Comparison of ENCODE assay signal across 19 mouse cellular contexts in the genomic region with DNA sequence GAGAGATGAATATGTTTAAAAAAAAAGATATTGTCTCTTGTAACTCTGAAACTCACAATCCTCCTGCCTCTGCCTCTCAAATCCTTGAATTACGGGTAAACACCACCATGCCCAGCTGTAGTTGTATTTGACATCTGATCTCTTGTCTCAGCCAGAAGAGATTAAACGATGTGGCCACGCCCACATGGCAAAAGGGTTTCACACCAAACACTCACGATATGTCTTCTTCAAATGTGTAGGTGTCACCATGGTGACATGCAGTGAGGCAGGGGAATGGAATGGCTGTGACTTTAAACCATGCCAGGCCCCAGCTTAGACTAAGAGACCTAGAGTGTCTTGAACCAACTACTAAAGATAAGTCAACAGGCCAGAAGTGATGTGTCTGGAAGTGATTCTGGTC. TPM values are rescaled to one million over a fixed set of nuclear protein-coding genes. Genes with fewer than 3 reads are reported as not detected.
A peak's percentile ranks its signal among the peaks of the same experiment; 100 is the strongest.
DNase-seq lines count a peak whose midpoint lies in the region; ATAC-seq and TF ChIP-seq lines count a peak whose summit lies in the region.
"Had no signal": no experiment of that assay in that cellular context is flagged by ENCODE, and none has a peak within 500 bp of the region (broad histone marks: within the 10 kb centered on the region; RNA-seq: fewer than 3 reads in every experiment).

No protein-coding gene starts in this region.

- DNase-seq in 3T3-L1 (ENCODE audit: low read depth, low spot score): peak; percentile 52
- DNase-seq in naive thymus-derived CD4-positive, alpha-beta T cell, adult 2 months (ENCODE audit: low read depth): peak; percentile 58
- no peak for DNase-seq in right cerebral cortex, postnatal 36 days (ENCODE audit: low spot score in 2 of 2)
- no peak for DNase-seq in stomach, postnatal 0 days (ENCODE audit: low spot score)
- DNase-seq: adrenal gland, postnatal 14 days; cerebellum, adult 11-12 months; cerebellum, adult 9-10 months; cerebellum, postnatal 25 days; gastrocnemius, postnatal 10 days; heart, adult 2 months; heart, postnatal 14 days had no signal

- H3K27me3 ChIP-seq in stomach, postnatal 0 days (ENCODE audit: control insufficient read depth, insufficient read depth, low read length): no peaks in the 10 kb centered on the region
- H3K27me3 ChIP-seq in midbrain, embryonic 13.5 days: no peaks in the 10 kb centered on the region
- H3K27me3 ChIP-seq: embryonic facial prominence, embryonic 12.5 days; forebrain, embryonic 15.5 days; heart, embryonic 15.5 days had no signal

- H3K9ac ChIP-seq in stomach, postnatal 0 days (ENCODE audit: low read length): no peak overlapping the region
- no peak overlapping the region for H3K9ac ChIP-seq in midbrain, embryonic 13.5 days (replicated peaks)
- H3K9ac ChIP-seq: embryonic facial prominence, embryonic 12.5 days; forebrain, embryonic 15.5 days; heart, embryonic 15.5 days; hindbrain, embryonic 14.5 days had no signal

- 49% methylated on average over 4 of the region's 4 CpGs for WGBS in stomach, postnatal 0 days
- 53% methylated on average over 4 of the region's 4 CpGs for WGBS in midbrain, embryonic 13.5 days

- no peaks in the 10 kb centered on the region for H3K36me3 ChIP-seq in stomach, postnatal 0 days (ENCODE audit: control insufficient read depth, insufficient read depth, low read length)
- no peaks in the 10 kb centered on the region for H3K36me3 ChIP-seq in midbrain, embryonic 13.5 days
- H3K36me3 ChIP-seq: embryonic facial prominence, embryonic 12.5 days; forebrain, embryonic 15.5 days; heart, embryonic 15.5 days had no signal

- no peaks in the 10 kb centered on the region for H3K4me1 ChIP-seq in stomach, postnatal 0 days (replicated peaks; ENCODE audit: control insufficient read depth, insufficient read depth)
- 0 out of 2 replicates have a peak, but pooled peaks cover 3% of the 10 kb centered on the region for H3K4me1 ChIP-seq in midbrain, embryonic 13.5 days (replicated peaks)
- H3K4me1 ChIP-seq: embryonic facial prominence, embryonic 12.5 days had no signal

- no peak for TF ChIP-seq CTCF in stomach, postnatal 0 days (IDR thresholded peaks at IDR 0.05; ENCODE audit: low read depth)

- no peak for TF ChIP-seq EP300 in stomach, postnatal 0 days (optimal IDR thresholded peaks at IDR 0.05)

- no peaks in the 10 kb centered on the region for H3K9me3 ChIP-seq in stomach, postnatal 0 days (ENCODE audit: control insufficient read depth, low read length)
- no peaks in the 10 kb centered on the region for H3K9me3 ChIP-seq in midbrain, embryonic 13.5 days
- H3K9me3 ChIP-seq: embryonic facial prominence, embryonic 12.5 days; forebrain, embryonic 15.5 days; heart, embryonic 15.5 days had no signal

- H3K4me3 ChIP-seq in stomach, postnatal 0 days (ENCODE audit: low read depth, low read length): no peak overlapping the region
- no peak overlapping the region for H3K4me3 ChIP-seq in midbrain, embryonic 13.5 days (replicated peaks)
- H3K4me3 ChIP-seq: embryonic facial prominence, embryonic 12.5 days; forebrain, embryonic 15.5 days; heart, adult 2 months; heart, embryonic 15.5 days had no signal

- H3K27ac ChIP-seq in stomach, postnatal 0 days (replicated peaks): no peak overlapping the region
- no peak overlapping the region for H3K27ac ChIP-seq in midbrain, embryonic 13.5 days
- H3K27ac ChIP-seq: embryonic facial prominence, embryonic 12.5 days; forebrain, embryonic 15.5 days; heart, adult 2 months; heart, embryonic 15.5 days; hindbrain, embryonic 14.5 days had no signal

- no peak overlapping the region for H3K4me2 ChIP-seq in stomach, postnatal 0 days (replicated peaks; ENCODE audit: low read depth)
- H3K4me2 ChIP-seq in midbrain, embryonic 13.5 days (replicated peaks): no peak overlapping the region
- H3K4me2 ChIP-seq: embryonic facial prominence, embryonic 12.5 days; forebrain, embryonic 15.5 days; heart, embryonic 11.5 days; heart, embryonic 15.5 days; hindbrain, embryonic 14.5 days had no signal

- peak; percentile 78 for ATAC-seq in CD4-positive, CD25-positive, alpha-beta regulatory T cell, adult 4 months
- ATAC-seq in activated CD4-positive, CD25-positive, alpha-beta regulatory T cell, adult 4 months: peak; percentile 65
- ATAC-seq in stomach, postnatal 0 days (ENCODE audit: low FRiP score, low TSS enrichment): no peak
- no peak for ATAC-seq in midbrain, embryonic 13.5 days
- ATAC-seq: forebrain, embryonic 15.5 days had no signal

RNA-seq across cellular contexts. Expression of gene Ccdc69, which starts 11.0 kb away (rescaled TPM):
- 10 to 100 TPM; 68.2 to 80.6 TPM for polyA plus RNA-seq in CD4-positive, CD25-positive, alpha-beta regulatory T cell, adult 4 months (2017; shearing (Covaris generic))
- polyA plus RNA-seq in activated CD4-positive, CD25-positive, alpha-beta regulatory T cell, adult 4 months (2017; shearing (Covaris generic)): 10 to 100 TPM; 78.6 to 85.9 TPM
- polyA plus RNA-seq in stomach, postnatal 0 days (2015; fragmentation: Nextera tagmentation; extraction: Ambion mirVana): 5.1 and 5.4 TPM in 2 replicates
- 0.19 TPM in 1 of 2 replicates, not detected in the other for polyA plus RNA-seq in midbrain, embryonic 13.5 days (2015; fragmentation: Nextera tagmentation; extraction: Ambion mirVana)

RNA-seq across cellular contexts. Expression of gene Gm2a, which starts 31.0 kb away (rescaled TPM):
- 100 to 1,000 TPM; 162 to 185 TPM for polyA plus RNA-seq in CD4-positive, CD25-positive, alpha-beta regulatory T cell, adult 4 months (2017; shearing (Covaris generic))
- 100 to 1,000 TPM; 152 to 191 TPM for polyA plus RNA-seq in activated CD4-positive, CD25-positive, alpha-beta regulatory T cell, adult 4 months (2017; shearing (Covaris generic))
- 84.3 and 89.3 TPM in 2 replicates for polyA plus RNA-seq in stomach, postnatal 0 days (2015; fragmentation: Nextera tagmentation; extraction: Ambion mirVana)
- polyA plus RNA-seq in midbrain, embryonic 13.5 days (2015; fragmentation: Nextera tagmentation; extraction: Ambion mirVana): 13.2 and 14.5 TPM in 2 replicates

RNA-seq across cellular contexts. Expression of gene Anxa6, which starts 33.7 kb away (rescaled TPM):
- 100 to 1,000 TPM; 387 to 504 TPM for polyA plus RNA-seq in CD4-positive, CD25-positive, alpha-beta regulatory T cell, adult 4 months (2017; shearing (Covaris generic))
- polyA plus RNA-seq in activated CD4-positive, CD25-positive, alpha-beta regulatory T cell, adult 4 months (2017; shearing (Covaris generic)): 100 to 1,000 TPM; 447 to 527 TPM
- polyA plus RNA-seq in stomach, postnatal 0 days (2015; fragmentation: Nextera tagmentation; extraction: Ambion mirVana): 140 and 141 TPM in 2 replicates
- polyA plus RNA-seq in midbrain, embryonic 13.5 days (2015; fragmentation: Nextera tagmentation; extraction: Ambion mirVana): 30.7 and 36.5 TPM in 2 replicates

Comparison
In these comparisons a context has a peak if more than half of its experiments do, and no peak if none do; other contexts are left out.
1. DNase-seq: peak in 3T3-L1 (single experiment) and naive thymus-derived CD4-positive, alpha-beta T cell, adult 2 months (single experiment); none in right cerebral cortex, postnatal 36 days (0 of 2) and stomach, postnatal 0 days (single experiment).
2. ATAC-seq: peak in CD4-positive, CD25-positive, alpha-beta regulatory T cell, adult 4 months (single experiment) and activated CD4-positive, CD25-positive, alpha-beta regulatory T cell, adult 4 months (single experiment); none in stomach, postnatal 0 days (single experiment) and midbrain, embryonic 13.5 days (single experiment).
3. RNA of gene Ccdc69, which starts 11.0 kb away (polyA plus RNA-seq): 78.6 to 85.9 TPM in activated CD4-positive, CD25-positive, alpha-beta regulatory T cell, adult 4 months and 68.2 to 80.6 TPM in CD4-positive, CD25-positive, alpha-beta regulatory T cell, adult 4 months; 5.1 to 5.4 TPM in stomach, postnatal 0 days and 0.19 TPM in midbrain, embryonic 13.5 days; every median in the first group is over 10 times any median in the second.